Mouse (Mus musculus) CH12.LX (cell line): ENCODE data around the gene Gpbar1. TPM values are rescaled to one million over a fixed set of nuclear protein-coding genes. Genes with fewer than 3 reads are reported as not detected.

ENCODE experiments used
- DNase-seq: peaks from one replicate; pipeline ENCODE4 v3.0.0-alpha.2; 2013; ENCODE audit errors: extremely low read depth
- H3K27ac ChIP-seq: 2 replicates; pipeline ENCODE4 v1.5.1; 2012; ENCODE audit warnings: low read depth, mild to moderate bottlenecking, control low read depth, moderate library complexity; ENCODE audit not compliant: insufficient read depth
- H3K27me3 ChIP-seq: replicated peaks from 2 replicates; pipeline ENCODE3; 2012; ENCODE audit warnings: inconsistent platforms
- H3K36me3 ChIP-seq, 2 experiments: replicated peaks in 1 of 2; 2 replicates each; pipeline versions ENCODE3 to v1.6.1; 2012; ENCODE audit warnings: inconsistent platforms in 1 of 2, low read length in 1 of 2, mild to moderate bottlenecking in 1 of 2, mixed read lengths in 1 of 2, moderate library complexity in 1 of 2; ENCODE audit not compliant: control insufficient read depth in 1 of 2, insufficient read depth in 1 of 2
- H3K4me1 ChIP-seq, 2 experiments: 2 replicates each; pipeline ENCODE4 v1.6.1; 2012; ENCODE audit warnings: inconsistent platforms in 1 of 2, moderate library complexity in 1 of 2; ENCODE audit not compliant: insufficient read depth in 2 of 2, control insufficient read depth in 1 of 2
- H3K4me2 ChIP-seq: 2 replicates; pipeline ENCODE4 v1.6.1; 2012; ENCODE audit warnings: low read depth, mild to moderate bottlenecking, control low read depth; ENCODE audit not compliant: poor library complexity, insufficient read depth, severe bottlenecking
- H3K4me3 ChIP-seq, 3 experiments: fragments of 150-350 bp in 1 of 3; sonication (generic) in 1 of 3; replicated peaks in 1 of 3; 2 replicates each; pipeline versions ENCODE3 to v1.5.1; 2011 to 2012; ENCODE audit warnings: low read depth in 2 of 3, low read length in 2 of 3, mild to moderate bottlenecking in 2 of 3, moderate library complexity in 2 of 3, control low read depth in 1 of 3, improper control_type of control experiment in 1 of 3, inconsistent platforms in 1 of 3, mixed read lengths in 1 of 3; ENCODE audit not compliant: poor library complexity in 1 of 3
- H3K79me2 ChIP-seq: replicated peaks from 2 replicates; pipeline ENCODE4 v1.6.1; 2012; ENCODE audit warnings: mild to moderate bottlenecking, moderate library complexity; ENCODE audit not compliant: control insufficient read depth, poor library complexity, insufficient read depth, severe bottlenecking; ENCODE audit errors: extremely low read depth
- H3K9ac ChIP-seq: 2 replicates; pipeline ENCODE4 v1.6.1; 2012; ENCODE audit warnings: low read depth, mild to moderate bottlenecking, control low read depth, moderate library complexity; ENCODE audit not compliant: insufficient read depth
- H3K9me3 ChIP-seq: replicated peaks from 2 replicates; pipeline ENCODE3; 2012; ENCODE audit warnings: low read length, inconsistent platforms, mixed read lengths
- BHLHE40 ChIP-seq: IDR thresholded peaks from 2 replicates; pipeline ENCODE4 v1.6.1; 2011; ENCODE audit warnings: mild to moderate bottlenecking, low read depth, low read length, improper control_type of control experiment
- CTCF ChIP-seq, 2 experiments: IDR thresholded peaks in 1 of 2; conservative IDR thresholded peaks in 1 of 2; 2 replicates each; pipeline ENCODE4 v1.5.1; 2011 to 2012; ENCODE audit warnings: low read depth in 2 of 2, low read length in 2 of 2, improper control_type of control experiment in 1 of 2, inconsistent platforms in 1 of 2, mild to moderate bottlenecking in 1 of 2, moderate library complexity in 1 of 2
- E2F4 ChIP-seq: IDR thresholded peaks from 2 replicates; pipeline ENCODE4 v1.6.1; 2011; ENCODE audit warnings: low read depth, low read length, improper control_type of control experiment; ENCODE audit not compliant: insufficient replicate concordance
- ETS1 ChIP-seq: conservative IDR thresholded peaks from 2 replicates; pipeline ENCODE4 v1.6.1; 2012; ENCODE audit warnings: low read depth, mild to moderate bottlenecking, inconsistent platforms, low read length, improper control_type of control experiment, moderate library complexity
- HCFC1 ChIP-seq: IDR thresholded peaks from 2 replicates; pipeline ENCODE4 v1.6.1; 2012; ENCODE audit warnings: low read depth, mild to moderate bottlenecking, inconsistent platforms, low read length, improper control_type of control experiment
- JUND ChIP-seq: conservative IDR thresholded peaks from 2 replicates; pipeline ENCODE4 v1.6.1; 2011; ENCODE audit warnings: low read depth, low read length, improper control_type of control experiment
- KAT2A ChIP-seq: IDR thresholded peaks from 2 replicates; pipeline ENCODE4 v1.6.1; 2012; ENCODE audit warnings: low read length, improper control_type of control experiment, inconsistent platforms; ENCODE audit not compliant: insufficient replicate concordance
- MAX ChIP-seq: IDR thresholded peaks from 2 replicates; pipeline ENCODE4 v1.6.1; 2011; ENCODE audit warnings: low read length, improper control_type of control experiment
- MEF2A ChIP-seq: IDR thresholded peaks from 2 replicates; pipeline ENCODE4 v1.6.1; 2014; ENCODE audit warnings: low read depth, mild to moderate bottlenecking, inconsistent platforms, low read length, improper control_type of control experiment, borderline replicate concordance
- MXI1 ChIP-seq: IDR thresholded peaks from 2 replicates; pipeline ENCODE4 v1.6.1; 2011; ENCODE audit warnings: mild to moderate bottlenecking, low read depth, low read length, improper control_type of control experiment
- RAD21 ChIP-seq: IDR thresholded peaks from 2 replicates; pipeline ENCODE4 v1.6.1; 2011; ENCODE audit warnings: low read depth, mild to moderate bottlenecking, low read length, improper control_type of control experiment, moderate library complexity
- RCOR1 ChIP-seq: conservative IDR thresholded peaks from 2 replicates; pipeline ENCODE4 v1.6.1; 2012; ENCODE audit warnings: low read depth, mild to moderate bottlenecking, inconsistent platforms, low read length, improper control_type of control experiment
- SIN3A ChIP-seq: IDR thresholded peaks from 2 replicates; pipeline ENCODE4 v1.6.1; 2012; ENCODE audit warnings: low read length, improper control_type of control experiment, inconsistent platforms
- USF2 ChIP-seq: conservative IDR thresholded peaks from 2 replicates; pipeline ENCODE4 v1.6.1; 2011; ENCODE audit warnings: low read depth, low read length, improper control_type of control experiment
- ZC3H11A ChIP-seq: IDR thresholded peaks from 2 replicates; pipeline ENCODE4 v1.6.1; 2012; ENCODE audit warnings: low read depth, mild to moderate bottlenecking, inconsistent platforms, low read length, improper control_type of control experiment
- ZKSCAN1 ChIP-seq: IDR thresholded peaks from 2 replicates; pipeline ENCODE4 v1.6.1; 2012; ENCODE audit warnings: low read depth, inconsistent platforms, low read length, improper control_type of control experiment, borderline replicate concordance
- ZNF384 ChIP-seq: IDR thresholded peaks from 2 replicates; pipeline ENCODE4 v1.6.1; 2012; ENCODE audit warnings: low read depth, low read length, improper control_type of control experiment, inconsistent platforms
- dilution Hi-C: fragments of 300-500 bp; cut with MboI; formaldehyde crosslinking; loops from 2 replicates; pipeline ENCODE4 v1.14.3; 2020; ENCODE audit warnings: low sequenced_read_pairs; ENCODE audit not compliant: extremely low pct_unique_long_range_greater_than_20kb, extremely low pct_ligation_motif_present
- in situ Hi-C: fragments of 300-500 bp; cut with MboI; formaldehyde crosslinking; loops from 3 replicates; pipeline ENCODE4 v1.14.3; 2019; ENCODE audit warnings: low sequenced_read_pairs, low pct_ligation_motif_present, low pct_unique_long_range_greater_than_20kb, mixed read lengths
- polyA plus RNA-seq: library from polyadenylated mRNA; unstranded; fragments of >175 nt; gene quantifications from 2 replicates; pipeline ENCODE4 v1.2.1, GENCODE M21; 2012; ENCODE audit warnings: low read depth; ENCODE audit not compliant: insufficient read length
- total RNA-seq, 2 experiments: library from RNA; depleted of rRNA; stranded (reverse); fragments of 300-350 nt in 1 of 2; fragments of >200 nt in 1 of 2; gene quantifications; 2 replicates each; pipeline ENCODE4 v1.2.3; 2012 to 2014

The Gpbar1 gene
- total and polyA plus RNA-seq, 3 experiments = not detected

- no peak for DNase-seq
- no peak overlapping the region for H3K4me2 ChIP-seq
- H3K27ac ChIP-seq = no peak overlapping the region
- no peak overlapping the region for H3K4me3 ChIP-seq
- no peaks in the 10 kb centered on the region; the same call in 1 of the 2 replicates for H3K79me2 ChIP-seq
- dilution Hi-C loops = no loop called here
- in situ Hi-C loops = no loop called here
- H3K4me1 ChIP-seq = peaks cover 16 to 44% of the 10 kb centered on the region in 2 experiments
- H3K36me3 ChIP-seq = no peaks in the 10 kb centered on the region
- no peak overlapping the region for H3K9ac ChIP-seq
- peaks cover 3% of the 10 kb centered on the region for H3K9me3 ChIP-seq
- no peaks in the 10 kb centered on the region for H3K27me3 ChIP-seq
- TF ChIP-seq RAD21 (no peak), ZKSCAN1 (no peak), RCOR1 (no peak), ZNF384 (no peak), MAX (no peak)
These were observed 37.9 kb downstream of the Gpbar1 start for GRCm38 (mm10) chr1:74316114-74316827.

- no peak overlapping the region for H3K27ac ChIP-seq
- H3K4me2 ChIP-seq = no peak overlapping the region
- DNase-seq = no peak
- H3K4me3 ChIP-seq = no peak overlapping the region
- H3K79me2 ChIP-seq = no peaks in the 10 kb centered on the region; the same call in 1 of the 2 replicates
- peaks cover 9 to 25% of the 10 kb centered on the region in 2 experiments; a peak in 3 of 4 replicates for H3K4me1 ChIP-seq
- H3K9me3 ChIP-seq = peaks cover 4% of the 10 kb centered on the region
- dilution Hi-C loops (no loop called here), in situ Hi-C loops (no loop called here)
- TF ChIP-seq MXI1 (no peak), SIN3A (no peak), MEF2A (no peak), ETS1 (no peak), ZC3H11A (no peak), KAT2A (no peak)
- no peaks in the 10 kb centered on the region for H3K36me3 ChIP-seq
- H3K9ac ChIP-seq = no peak overlapping the region
- H3K27me3 ChIP-seq = no peaks in the 10 kb centered on the region
These were observed 40.4 kb downstream of the Gpbar1 start for GRCm38 (mm10) chr1:74318711-74319110.

GRCm38 (mm10) chr1:74321396-74321795 is 43.0 kb downstream of the Gpbar1 start:
- in situ Hi-C loops = no loop called here
- no peak overlapping the region for H3K27ac ChIP-seq
- no peak overlapping the region for H3K4me2 ChIP-seq
- H3K9me3 ChIP-seq = peaks cover 4% of the 10 kb centered on the region
- no peaks in the 10 kb centered on the region for H3K79me2 ChIP-seq
- H3K4me1 ChIP-seq = peaks cover 9 to 15% of the 10 kb centered on the region in 2 experiments; a peak in 3 of 4 replicates
- DNase-seq = no peak
- H3K9ac ChIP-seq = no peak overlapping the region
- no peak for TF ChIP-seq CTCF (conservative IDR thresholded peaks at IDR 0.05 in 1 of 2, IDR thresholded peaks at IDR 0.05 in 1 of 2; ENCODE audit: low read depth in 2 of 2, low read length in 2 of 2)
- TF ChIP-seq E2F4 = no peak
- TF ChIP-seq USF2 = no peak
- TF ChIP-seq ETS1 = no peak
- TF ChIP-seq JUND = no peak
- no peak for TF ChIP-seq MXI1
- TF ChIP-seq BHLHE40 = no peak
- no peak for TF ChIP-seq HCFC1
- TF ChIP-seq, all 38 proteins: peak for 0
- no peak overlapping the region for H3K4me3 ChIP-seq
- no peaks in the 10 kb centered on the region for H3K27me3 ChIP-seq
- no peaks in the 10 kb centered on the region for H3K36me3 ChIP-seq
- dilution Hi-C loops = no loop called here
